14 mouse cellular contexts compared by ENCODE assay signal in the genomic region with DNA sequence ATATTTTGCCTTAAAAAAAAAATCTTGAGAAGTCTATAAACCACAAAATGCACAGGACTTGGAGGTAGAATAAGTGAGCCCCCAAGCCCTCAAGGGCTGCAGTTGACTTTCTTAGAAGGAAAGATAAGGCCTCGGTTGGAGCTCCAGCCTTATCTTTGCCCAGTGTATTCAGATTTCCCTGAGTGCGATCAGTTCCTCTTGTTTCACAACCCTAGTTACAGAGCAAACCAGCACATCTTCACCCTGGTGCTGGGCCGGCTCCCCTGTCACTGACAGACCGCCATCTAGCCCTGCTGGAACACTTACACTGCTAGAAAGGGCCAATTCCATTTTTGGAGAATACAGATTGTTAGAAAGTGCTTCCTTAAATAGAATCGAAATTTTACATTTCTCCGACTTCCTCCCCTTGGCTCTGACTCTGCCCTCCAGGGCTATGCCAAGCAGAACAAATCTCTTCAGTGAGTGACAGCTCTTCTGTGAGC.
DNase-seq lines count a peak whose midpoint lies in the region; ATAC-seq and TF ChIP-seq lines count a peak whose summit lies in the region.
"Had no signal": no experiment of that assay in that cellular context is flagged by ENCODE, and none has a peak within 500 bp of the region (broad histone marks: within the 10 kb centered on the region; RNA-seq: fewer than 3 reads in every experiment).

No protein-coding gene starts in this region.

- H3K27ac ChIP-seq in forebrain, embryonic 15.5 days (replicated peaks) = peak overlapping the region; percentile 64
- H3K27ac ChIP-seq in forebrain, embryonic 12.5 days = no peak overlapping the region
- H3K27ac ChIP-seq in lung, postnatal 0 days (ENCODE audit: low read length) = no peak overlapping the region
- H3K27ac ChIP-seq: embryonic facial prominence, embryonic 12.5 days; neural tube, embryonic 13.5 days had no signal

- H3K36me3 ChIP-seq in forebrain, embryonic 15.5 days = no peaks in the 10 kb centered on the region
- peaks cover 2% of the 10 kb centered on the region; the same call in 1 of the 2 replicates for H3K36me3 ChIP-seq in forebrain, embryonic 12.5 days (replicated peaks)
- H3K36me3 ChIP-seq in lung, postnatal 0 days (ENCODE audit: insufficient read depth, low read length) = no peaks in the 10 kb centered on the region

- TF ChIP-seq EP300 in lung, postnatal 0 days (IDR thresholded peaks at IDR 0.05) = no peak

- peaks cover 41% of the 10 kb centered on the region for H3K4me1 ChIP-seq in forebrain, embryonic 15.5 days
- H3K4me1 ChIP-seq in forebrain, embryonic 12.5 days = no peaks in the 10 kb centered on the region
- peaks cover 14% of the 10 kb centered on the region; the same call in 1 of the 2 replicates for H3K4me1 ChIP-seq in lung, postnatal 0 days (ENCODE audit: insufficient read depth, low read depth, low read length)

- peak; percentile 12 for DNase-seq in lung, postnatal 25 days (ENCODE audit: low spot score)
- no peak for DNase-seq in lung, postnatal 0 days (ENCODE audit: low spot score)
- DNase-seq in kidney, adult 8-10 months = no peak
- DNase-seq in ovary, adult 18-20 months (ENCODE audit: low spot score) = no peak
- DNase-seq: kidney, postnatal 4 days; spleen, adult 18-20 months; thymus, postnatal 4 days had no signal

- H3K27me3 ChIP-seq in forebrain, embryonic 15.5 days = no peaks in the 10 kb centered on the region
- no peaks in the 10 kb centered on the region for H3K27me3 ChIP-seq in forebrain, embryonic 12.5 days
- no peaks in the 10 kb centered on the region for H3K27me3 ChIP-seq in lung, postnatal 0 days (replicated peaks; ENCODE audit: insufficient read depth, low read length)
- H3K27me3 ChIP-seq: CH12.LX; embryonic facial prominence, embryonic 12.5 days; neural tube, embryonic 13.5 days had no signal

- TF ChIP-seq CTCF in lung, postnatal 0 days (IDR thresholded peaks at IDR 0.05) = no peak

- no peak overlapping the region for H3K4me2 ChIP-seq in forebrain, embryonic 15.5 days (replicated peaks)
- no peak overlapping the region for H3K4me2 ChIP-seq in forebrain, embryonic 12.5 days
- no peak overlapping the region for H3K4me2 ChIP-seq in lung, postnatal 0 days (replicated peaks; ENCODE audit: low read depth, low read length)
- H3K4me2 ChIP-seq: embryonic facial prominence, embryonic 12.5 days; neural tube, embryonic 13.5 days had no signal

- H3K9me3 ChIP-seq in forebrain, embryonic 15.5 days = no peaks in the 10 kb centered on the region
- no peaks in the 10 kb centered on the region for H3K9me3 ChIP-seq in forebrain, embryonic 12.5 days
- H3K9me3 ChIP-seq in lung, postnatal 0 days (ENCODE audit: low read length) = no peaks in the 10 kb centered on the region
- H3K9me3 ChIP-seq: embryonic facial prominence, embryonic 12.5 days; neural tube, embryonic 13.5 days had no signal

- 78% methylated on average over 6 of the region's 6 CpGs for WGBS in forebrain, embryonic 15.5 days
- 90% methylated on average over 6 of the region's 6 CpGs for WGBS in forebrain, embryonic 12.5 days
- 50% methylated on average over 6 of the region's 6 CpGs for WGBS in lung, postnatal 0 days

- no peak overlapping the region for H3K4me3 ChIP-seq in forebrain, embryonic 15.5 days
- no peak overlapping the region for H3K4me3 ChIP-seq in forebrain, embryonic 12.5 days (replicated peaks)
- no peak overlapping the region for H3K4me3 ChIP-seq in lung, postnatal 0 days (ENCODE audit: low read depth, low read length)
- H3K4me3 ChIP-seq: embryonic facial prominence, embryonic 12.5 days; neural tube, embryonic 13.5 days had no signal

- no peak overlapping the region for H3K9ac ChIP-seq in forebrain, embryonic 15.5 days (replicated peaks)
- no peak overlapping the region for H3K9ac ChIP-seq in forebrain, embryonic 12.5 days
- no peak overlapping the region for H3K9ac ChIP-seq in lung, postnatal 0 days (replicated peaks; ENCODE audit: low read depth)
- H3K9ac ChIP-seq: embryonic facial prominence, embryonic 12.5 days; neural tube, embryonic 13.5 days had no signal

- ATAC-seq in forebrain, embryonic 15.5 days (replicated peaks) = peak; percentile 62
- ATAC-seq in forebrain, embryonic 12.5 days (ENCODE audit: low FRiP score) = no peak
- ATAC-seq in lung, postnatal 0 days = no peak
- ATAC-seq in granulocyte monocyte progenitor cell, adult 5-6 weeks (replicated peaks; ENCODE audit: poor library complexity, severe bottlenecking) = peak; percentile 86
- peak; percentile 20; the same call in 1 of the 2 replicates for ATAC-seq in megakaryocyte-erythroid progenitor cell, adult 5-6 weeks (replicated peaks; ENCODE audit: low FRiP score, low TSS enrichment, poor library complexity, severe bottlenecking)

Comparison
In these comparisons a context has a peak if more than half of its experiments do, and no peak if none do; other contexts are left out.
1. ATAC-seq: peak in forebrain, embryonic 15.5 days (single experiment), granulocyte monocyte progenitor cell, adult 5-6 weeks (single experiment) and megakaryocyte-erythroid progenitor cell, adult 5-6 weeks (single experiment); none in forebrain, embryonic 12.5 days (single experiment) and lung, postnatal 0 days (single experiment).